Mouse (Mus musculus) mouse trophoblast stem cell (cell line): ENCODE measurements around the gene Syn2.

Experiments
- in situ Hi-C, 2 experiments: fragments of 300-500 bp; cut with MseI, MboI; formaldehyde crosslinking; loops; 2 replicates in 1 of 2; 3 replicates in 1 of 2; pipeline ENCODE4 v1.15.1; 2025

The Syn2 gene

GRCm38 (mm10) chr6:115134501-115135331 is at the start of gene Syn2:
Gene Syn2 (plus strand): TSS chr6:115134902.
- in situ Hi-C loops: no loop called here

- in situ Hi-C loops: no loop called here
Observed at GRCm38 (mm10) chr6:115085274-115085841, 49.3 kb upstream of the Syn2 start.

- in situ Hi-C loops: no loop called here
Observed at GRCm38 (mm10) chr6:115088314-115089106, 46.2 kb upstream of the Syn2 start.

GRCm38 (mm10) chr6:115091737-115092136 is 43.0 kb upstream of the Syn2 start:
- in situ Hi-C loops: no loop called here

- in situ Hi-C loops: no loop called here
Observed at GRCm38 (mm10) chr6:115102542-115102941, 32.2 kb upstream of the Syn2 start.

GRCm38 (mm10) chr6:115111426-115111825 is 23.3 kb upstream of the Syn2 start:
- in situ Hi-C loops: no loop called here

- in situ Hi-C loops: no loop called here
Observed at GRCm38 (mm10) chr6:115122181-115122580, 12.5 kb upstream of the Syn2 start.

GRCm38 (mm10) chr6:115123262-115124201 is 11.2 kb upstream of the Syn2 start:
- in situ Hi-C loops: no loop called here

GRCm38 (mm10) chr6:115124675-115125357 is 9.9 kb upstream of the Syn2 start:
- in situ Hi-C loops: no loop called here

- in situ Hi-C loops: no loop called here
Observed at GRCm38 (mm10) chr6:115125358-115125720, 9.4 kb upstream of the Syn2 start.

GRCm38 (mm10) chr6:115126232-115126785 is 8.4 kb upstream of the Syn2 start:
- in situ Hi-C loops: no loop called here

GRCm38 (mm10) chr6:115126851-115127250 is 7.9 kb upstream of the Syn2 start:
- in situ Hi-C loops: no loop called here

GRCm38 (mm10) chr6:115127255-115127824 is 7.4 kb upstream of the Syn2 start:
- in situ Hi-C loops: no loop called here

- in situ Hi-C loops: no loop called here
Observed at GRCm38 (mm10) chr6:115135332-115135649, 589 bp downstream of the Syn2 start.

GRCm38 (mm10) chr6:115136156-115136555 is 1.5 kb downstream of the Syn2 start:
- in situ Hi-C loops: no loop called here

GRCm38 (mm10) chr6:115141446-115141845 is 6.7 kb downstream of the Syn2 start:
- in situ Hi-C loops: no loop called here

GRCm38 (mm10) chr6:115161175-115161574 is 26.5 kb downstream of the Syn2 start:
- in situ Hi-C loops: no loop called here

- in situ Hi-C loops: no loop called here
Observed at GRCm38 (mm10) chr6:115165863-115166470, 31.3 kb downstream of the Syn2 start.

GRCm38 (mm10) chr6:115168921-115169320 is 34.2 kb downstream of the Syn2 start:
- in situ Hi-C loops: no loop called here

GRCm38 (mm10) chr6:115169518-115169917 is 34.8 kb downstream of the Syn2 start:
- in situ Hi-C loops: no loop called here
